Mouse (Mus musculus): ENCODE measurements around the gene Creb3l2. TPM values are rescaled to one million over a fixed set of nuclear protein-coding genes. Genes with fewer than 3 reads are reported as not detected.

The Creb3l2 gene
- polyA plus RNA-seq, 1 experiment = 5.6 TPM

DNA sequence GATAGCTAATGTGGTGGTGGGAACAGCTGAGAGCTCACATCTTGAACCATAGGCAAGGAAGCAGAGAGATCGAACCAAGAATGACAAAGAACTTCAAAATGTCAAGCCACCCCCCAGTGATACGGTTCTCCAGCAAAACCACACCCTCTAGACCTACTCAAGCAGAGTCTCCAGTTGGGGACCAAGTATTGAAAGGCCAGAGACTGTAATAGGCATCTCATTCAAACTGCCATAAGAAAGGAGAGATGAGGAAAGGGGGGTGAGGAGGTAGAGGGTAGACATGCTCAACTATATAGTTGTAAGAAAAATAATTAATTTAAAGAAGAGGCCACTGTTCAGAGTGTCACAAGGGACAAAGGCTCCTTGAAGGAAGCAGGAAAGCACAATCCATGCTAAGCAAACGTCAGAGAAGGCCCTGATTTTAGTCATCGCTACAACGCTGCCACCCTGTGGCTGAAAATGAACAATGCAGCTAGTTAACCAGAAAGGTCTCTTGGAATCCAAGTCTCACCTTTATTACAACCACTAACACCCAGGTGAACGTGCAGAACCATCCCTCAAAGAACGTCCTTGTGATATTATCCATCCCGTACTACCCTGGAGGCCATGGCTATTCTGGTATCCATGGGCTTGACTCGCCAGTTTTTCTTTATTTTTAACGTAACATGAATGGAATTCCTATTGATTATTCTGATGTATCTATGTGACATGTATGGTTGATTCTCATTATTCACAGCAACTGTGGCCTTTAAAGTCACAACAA, 5.9 kb upstream of the Creb3l2 start:
- no peak for TF ChIP-seq POLR2A (IDR thresholded peaks at IDR 0.05; ENCODE audit: extremely low read depth, insufficient read depth, low read length)
- TF ChIP-seq CTCF (IDR thresholded peaks at IDR 0.05; ENCODE audit: extremely low read depth, insufficient read depth, low read length) = peak; percentile 94
- no peaks in the 10 kb centered on the region for H3K4me1 ChIP-seq (ENCODE audit: control insufficient read depth, insufficient read depth, low read length)
- H3K27ac ChIP-seq (ENCODE audit: insufficient read depth, low read length) = no peak overlapping the region
- H3K4me3 ChIP-seq (ENCODE audit: insufficient read depth, low read length) = no peak overlapping the region

DNA sequence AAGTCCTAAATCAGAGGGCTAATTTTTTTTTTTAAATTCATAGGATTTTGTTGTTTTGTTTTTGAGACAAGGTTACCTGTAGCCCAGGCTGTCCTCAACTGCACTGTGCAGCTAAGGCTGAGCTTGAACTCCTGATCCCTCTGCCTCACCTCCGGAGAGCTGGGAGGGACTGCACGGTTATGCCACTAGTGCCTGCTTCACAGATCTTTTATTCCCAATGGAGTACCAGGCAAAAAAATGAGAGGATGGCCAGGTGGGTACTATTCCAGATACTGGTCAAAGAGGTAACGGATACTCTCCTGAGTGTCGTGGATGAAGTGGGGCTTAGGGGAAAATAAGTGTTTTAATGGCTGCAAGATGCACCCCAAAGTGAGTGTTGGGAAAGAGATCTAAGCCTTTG, 835 bp upstream of the Creb3l2 start:
- H3K4me1 ChIP-seq (ENCODE audit: control insufficient read depth, insufficient read depth, low read length) = peaks cover 1% of the 10 kb centered on the region; the same call in 1 of the 2 replicates
- H3K4me3 ChIP-seq (ENCODE audit: insufficient read depth, low read length) = peak overlapping the region; percentile 5; the same call in 1 of the 2 replicates
- TF ChIP-seq CTCF (IDR thresholded peaks at IDR 0.05; ENCODE audit: extremely low read depth, insufficient read depth, low read length) (no peak), POLR2A (IDR thresholded peaks at IDR 0.05; ENCODE audit: extremely low read depth, insufficient read depth, low read length) (no peak)
- no peak overlapping the region for H3K27ac ChIP-seq (ENCODE audit: insufficient read depth, low read length)

DNA sequence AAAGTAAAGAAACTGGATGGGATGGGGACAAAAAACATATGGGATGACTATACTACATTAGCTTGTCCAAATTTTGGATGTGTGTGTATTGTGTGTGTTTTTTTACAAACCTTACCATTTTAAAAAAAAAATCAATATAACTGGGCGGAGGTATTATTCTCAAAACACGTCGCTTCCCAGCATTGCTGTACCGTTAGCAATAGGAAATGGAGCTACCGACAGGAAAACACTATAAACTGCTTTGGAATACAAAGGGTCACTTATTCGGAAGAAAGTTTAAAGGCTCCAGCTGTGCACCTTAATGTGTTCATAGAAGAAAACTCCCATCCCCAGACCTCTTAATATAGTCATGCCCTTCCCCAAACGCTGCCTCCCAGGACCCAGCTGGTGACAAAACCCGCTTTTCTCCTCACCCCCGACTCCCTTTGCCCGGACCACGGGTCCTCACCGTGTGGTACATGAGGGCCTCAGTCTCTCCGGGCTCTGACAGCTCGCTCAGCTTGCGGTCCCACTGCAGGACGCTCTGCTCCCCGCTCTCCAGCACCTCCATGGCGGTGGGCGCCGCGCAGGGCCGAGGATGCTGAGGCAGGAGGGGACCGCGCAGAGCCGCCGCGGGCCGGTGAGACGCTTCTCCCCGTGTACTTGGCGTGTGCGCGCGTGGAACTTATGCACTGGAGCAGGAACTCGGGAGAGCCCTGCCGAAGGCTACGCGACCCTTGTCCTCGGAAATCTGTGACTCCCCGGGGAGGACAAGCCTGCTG, 515 bp downstream of the Creb3l2 start:
- no peak for TF ChIP-seq CTCF (IDR thresholded peaks at IDR 0.05; ENCODE audit: extremely low read depth, insufficient read depth, low read length)
- no peak for TF ChIP-seq POLR2A (IDR thresholded peaks at IDR 0.05; ENCODE audit: extremely low read depth, insufficient read depth, low read length)
- H3K27ac ChIP-seq (ENCODE audit: insufficient read depth, low read length) = 0 out of 2 replicates have a peak overlapping the region, but pooled peaks have one; percentile 3
- H3K4me3 ChIP-seq (ENCODE audit: insufficient read depth, low read length) = peak overlapping the region; percentile 59
- peaks cover 1% of the 10 kb centered on the region; the same call in 1 of the 2 replicates for H3K4me1 ChIP-seq (ENCODE audit: control insufficient read depth, insufficient read depth, low read length)

DNA sequence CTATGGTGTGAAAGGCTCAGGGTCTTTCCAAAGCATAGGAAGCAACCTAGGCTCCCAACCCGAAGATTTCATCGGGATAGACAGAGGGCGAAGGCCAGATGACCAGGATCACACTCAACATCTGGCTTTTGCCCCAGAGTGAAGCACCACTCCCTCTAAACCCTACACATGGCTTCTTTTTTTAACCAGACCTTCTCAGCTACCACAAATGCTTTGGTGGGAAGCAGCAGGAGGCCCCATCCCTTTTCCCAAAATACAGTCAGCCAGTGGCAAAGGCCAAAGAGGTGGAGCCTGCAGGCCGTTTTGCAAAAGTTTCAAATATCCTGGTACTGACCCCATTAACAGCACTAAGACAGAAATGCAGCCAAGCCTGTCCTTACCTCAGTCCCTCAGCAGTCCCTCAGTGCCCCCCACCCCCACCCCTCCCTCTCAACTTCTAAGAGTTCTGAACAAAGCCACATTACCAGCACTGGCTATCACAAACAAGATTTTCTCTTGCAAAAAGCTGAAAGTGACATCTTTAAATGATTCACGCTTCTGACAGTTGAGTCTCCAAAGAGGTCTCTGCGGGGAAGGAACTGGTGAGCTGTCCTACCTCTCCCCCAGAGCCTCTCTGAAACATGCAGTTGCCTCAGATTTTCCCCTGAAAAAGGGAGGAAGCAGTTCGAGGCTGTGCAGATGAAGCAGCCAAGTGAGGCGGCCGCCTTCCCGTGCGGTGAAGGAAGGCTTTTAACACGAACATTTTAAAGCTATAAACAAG, 1.3 kb downstream of the Creb3l2 start:
- TF ChIP-seq POLR2A (IDR thresholded peaks at IDR 0.05; ENCODE audit: extremely low read depth, insufficient read depth, low read length) (no peak), CTCF (IDR thresholded peaks at IDR 0.05; ENCODE audit: extremely low read depth, insufficient read depth, low read length) (no peak)
- H3K27ac ChIP-seq (ENCODE audit: insufficient read depth, low read length) = no peak overlapping the region

DNA sequence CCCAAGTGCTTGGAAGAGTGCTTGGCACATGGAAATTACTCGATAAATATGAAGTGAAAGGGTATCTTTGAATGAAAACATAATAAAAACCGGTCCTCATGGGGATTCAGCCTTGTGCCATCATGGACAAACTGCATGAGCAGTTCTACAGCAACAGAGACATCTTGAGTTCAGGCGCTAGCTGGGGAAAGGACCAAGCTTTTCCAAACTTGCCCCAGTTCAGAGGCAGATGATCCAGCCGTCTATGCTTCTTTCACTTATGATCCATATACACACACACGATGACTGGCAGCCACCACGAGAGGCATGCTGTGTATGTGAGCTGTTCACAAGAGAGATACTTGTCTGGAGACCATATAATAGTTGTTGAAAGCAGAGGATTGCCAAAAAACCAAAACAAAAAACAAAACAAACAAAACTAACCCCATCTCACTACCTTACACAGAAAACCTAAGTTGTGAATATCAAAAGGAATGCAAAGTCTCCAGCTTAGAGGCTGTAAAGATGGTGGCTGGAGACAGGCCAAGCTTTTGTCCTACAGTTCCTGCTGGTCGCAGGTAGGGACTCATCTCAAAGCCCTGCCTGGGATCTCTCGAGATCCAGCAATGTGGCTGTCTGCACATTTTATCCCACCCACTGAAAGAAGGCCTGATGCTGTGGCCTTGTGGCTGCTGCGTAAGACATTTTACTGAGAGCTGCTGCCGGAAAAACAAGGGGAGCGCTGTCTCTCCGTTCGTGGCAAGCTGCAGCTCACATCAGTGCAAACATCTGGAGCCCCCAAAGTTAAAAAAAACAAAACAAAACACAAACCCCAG, 2.1 kb downstream of the Creb3l2 start:
- peaks cover 1% of the 10 kb centered on the region; the same call in 1 of the 2 replicates for H3K4me1 ChIP-seq (ENCODE audit: control insufficient read depth, insufficient read depth, low read length)
- H3K27ac ChIP-seq (ENCODE audit: insufficient read depth, low read length) = no peak overlapping the region
- peak overlapping the region; percentile 59; the same call in 1 of the 2 replicates for H3K4me3 ChIP-seq (ENCODE audit: insufficient read depth, low read length)
- TF ChIP-seq CTCF (IDR thresholded peaks at IDR 0.05; ENCODE audit: extremely low read depth, insufficient read depth, low read length) (no peak), POLR2A (IDR thresholded peaks at IDR 0.05; ENCODE audit: extremely low read depth, insufficient read depth, low read length) (no peak)

More for the DNA sequence above, 1.3 kb downstream of the Creb3l2 start:
- peaks cover 1% of the 10 kb centered on the region; the same call in 1 of the 2 replicates for H3K4me1 ChIP-seq (ENCODE audit: control insufficient read depth, insufficient read depth, low read length)
- peak overlapping the region; percentile 59 for H3K4me3 ChIP-seq (ENCODE audit: insufficient read depth, low read length)

DNA sequence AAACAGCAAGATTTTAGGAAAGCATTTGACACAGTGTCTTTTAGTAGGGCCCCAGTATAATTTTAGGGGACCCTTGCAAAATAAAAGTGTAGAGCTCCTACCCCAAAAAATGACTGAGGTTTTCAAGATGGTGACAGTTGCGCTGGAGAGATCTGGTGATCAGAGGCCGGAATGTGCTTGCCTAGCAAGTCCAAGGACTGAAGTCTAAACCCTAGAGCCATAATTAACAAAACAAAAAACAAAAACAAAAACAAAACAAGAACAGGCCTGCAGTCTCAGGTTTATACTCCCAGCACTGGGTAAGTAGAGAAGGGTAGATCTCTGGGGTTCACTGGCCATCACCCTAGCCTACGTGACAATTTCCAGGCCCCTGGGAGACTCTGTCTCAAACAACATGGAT, 3.4 kb downstream of the Creb3l2 start:
- H3K4me3 ChIP-seq (ENCODE audit: insufficient read depth, low read length) = no peak overlapping the region
- no peak overlapping the region for H3K27ac ChIP-seq (ENCODE audit: insufficient read depth, low read length)
- TF ChIP-seq CTCF (IDR thresholded peaks at IDR 0.05; ENCODE audit: extremely low read depth, insufficient read depth, low read length) (no peak), POLR2A (IDR thresholded peaks at IDR 0.05; ENCODE audit: extremely low read depth, insufficient read depth, low read length) (no peak)
- peaks cover 1% of the 10 kb centered on the region; the same call in 1 of the 2 replicates for H3K4me1 ChIP-seq (ENCODE audit: control insufficient read depth, insufficient read depth, low read length)

DNA sequence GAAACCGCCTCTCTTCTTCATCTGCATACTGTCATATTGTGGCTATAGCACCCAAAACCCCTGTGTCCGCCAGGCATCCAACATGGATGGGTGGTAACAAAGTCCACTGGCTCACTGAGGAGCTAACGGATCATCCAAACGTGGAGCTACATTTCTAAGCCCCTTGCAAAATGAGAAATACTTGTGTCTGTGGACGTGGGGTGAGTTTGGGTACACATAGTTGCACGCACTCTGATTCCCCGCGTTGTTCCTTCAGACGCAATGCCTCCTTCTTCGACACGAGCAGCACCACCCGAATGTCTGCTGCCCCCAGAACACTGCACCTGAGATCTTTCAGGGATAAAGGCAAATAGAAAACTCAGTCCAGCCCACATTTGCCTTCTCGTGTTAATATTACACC, 4.9 kb downstream of the Creb3l2 start:
- TF ChIP-seq POLR2A (IDR thresholded peaks at IDR 0.05; ENCODE audit: extremely low read depth, insufficient read depth, low read length) (no peak), CTCF (IDR thresholded peaks at IDR 0.05; ENCODE audit: extremely low read depth, insufficient read depth, low read length) (no peak)
- Histone ChIP-seq H3K27ac (ENCODE audit: insufficient read depth, low read length) (no peak overlapping the region), H3K4me1 (ENCODE audit: control insufficient read depth, insufficient read depth, low read length) (no peaks in the 10 kb centered on the region), H3K4me3 (ENCODE audit: insufficient read depth, low read length) (no peak overlapping the region)

DNA sequence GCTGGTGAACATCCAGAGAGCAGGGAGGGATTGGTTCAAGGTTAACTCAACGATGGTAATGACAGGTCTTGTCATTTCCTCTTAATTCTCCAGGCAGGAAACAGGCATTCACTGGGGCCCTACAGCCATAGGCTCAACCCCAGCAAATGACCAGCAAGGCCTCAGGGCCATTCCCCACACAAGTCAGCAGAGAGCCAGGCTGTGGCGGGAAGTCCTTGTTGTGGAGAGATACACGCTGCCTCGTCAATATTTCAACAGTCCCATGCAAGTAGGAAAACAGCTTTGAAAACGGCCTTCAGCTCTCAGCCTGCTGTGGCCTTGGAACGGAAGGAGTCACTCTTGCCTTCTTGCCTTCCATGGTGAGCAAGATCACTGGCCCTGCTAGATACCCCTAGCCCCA, 6.6 kb downstream of the Creb3l2 start:
- H3K4me3 ChIP-seq (ENCODE audit: insufficient read depth, low read length) = no peak overlapping the region
- no peak for TF ChIP-seq POLR2A (IDR thresholded peaks at IDR 0.05; ENCODE audit: extremely low read depth, insufficient read depth, low read length)
- TF ChIP-seq CTCF (IDR thresholded peaks at IDR 0.05; ENCODE audit: extremely low read depth, insufficient read depth, low read length) = no peak
- H3K27ac ChIP-seq (ENCODE audit: insufficient read depth, low read length) = no peak overlapping the region
- H3K4me1 ChIP-seq (ENCODE audit: control insufficient read depth, insufficient read depth, low read length) = peaks cover 7% of the 10 kb centered on the region
